Mouse (Mus musculus) yolk sac, embryonic 10.5 days (tissue): ENCODE results near the gene Tldc1.

ENCODE experiments used
- DNase-seq: peaks from one replicate; pipeline ENCODE4 v3.0.0-alpha.2; 2017; ENCODE audit warnings: low spot score

The Tldc1 gene

GRCm38 (mm10) chr8:119722348-119722747, 55.9 kb downstream of the Tldc1 start:
- no peak for DNase-seq

GRCm38 (mm10) chr8:119719011-119719501, 59.2 kb downstream of the Tldc1 start:
- DNase-seq, result no peak

DNA sequence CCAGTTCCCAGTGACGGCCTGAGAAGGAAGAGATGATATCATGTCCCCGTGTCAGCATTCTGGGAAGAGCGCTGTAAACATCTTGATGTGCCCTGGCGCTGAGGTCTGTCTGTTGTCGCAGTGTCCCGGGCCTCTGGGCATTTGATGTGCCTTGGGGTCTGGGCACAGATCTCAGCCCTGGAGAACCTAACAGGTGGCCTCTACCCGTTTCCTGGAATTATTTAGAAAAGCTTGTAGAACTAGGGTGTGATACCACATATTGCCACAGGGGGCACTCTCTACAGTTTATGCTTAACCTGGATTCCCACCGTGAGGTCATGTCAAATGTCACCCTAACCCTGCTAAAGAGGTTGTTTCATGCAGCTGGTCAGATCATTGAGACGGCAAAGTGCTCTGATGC, 60.5 kb downstream of the Tldc1 start:
- no peak for DNase-seq

DNA sequence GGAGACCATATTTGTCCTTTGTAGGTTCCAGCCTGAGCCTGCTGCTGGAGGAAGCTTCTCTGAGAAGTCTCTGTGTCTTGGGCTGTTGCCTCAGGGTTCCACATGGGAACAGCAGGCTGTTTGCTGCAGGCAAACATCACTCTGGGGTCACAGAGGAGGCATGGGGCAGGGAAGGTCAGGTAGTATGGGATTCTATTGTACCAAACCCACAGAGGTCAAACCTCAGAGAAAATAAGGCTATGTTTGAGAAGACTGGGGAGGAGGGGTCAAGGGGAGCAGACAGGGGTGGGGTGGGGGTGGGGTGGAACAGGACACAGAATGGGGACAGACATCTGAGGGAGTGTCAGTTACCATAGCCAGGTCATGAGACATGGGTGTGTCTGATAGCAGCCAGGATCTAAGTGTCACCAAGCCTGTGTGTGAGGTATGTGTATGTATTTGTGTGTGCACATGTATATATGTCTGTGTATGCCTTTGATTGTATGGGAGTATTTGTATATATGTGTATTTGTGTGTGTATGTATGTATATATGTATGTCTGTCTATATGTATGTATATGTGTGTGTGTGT, 61.4 kb downstream of the Tldc1 start:
- DNase-seq, result peak; percentile 17

DNA sequence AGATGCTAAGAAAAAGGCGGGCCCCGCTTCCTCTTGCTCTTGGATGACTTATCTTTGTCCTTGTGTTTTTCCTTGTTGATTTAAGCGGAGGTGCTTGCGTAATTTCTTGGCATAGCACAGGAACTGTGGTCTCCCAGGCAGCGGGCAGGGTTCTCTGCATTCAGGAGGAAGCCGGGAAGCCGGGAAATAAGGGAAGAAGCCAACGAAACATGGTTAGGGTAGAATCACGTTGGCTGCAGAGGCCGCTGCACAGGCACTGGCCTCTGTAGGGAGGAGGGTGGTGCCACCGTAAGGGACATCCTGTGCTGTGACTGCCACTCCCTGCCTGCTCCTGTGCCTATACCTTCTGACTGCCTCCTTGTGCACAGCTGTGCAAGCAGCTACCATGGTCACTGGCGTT, 63.0 kb downstream of the Tldc1 start:
- DNase-seq, result peak; percentile 55

DNA sequence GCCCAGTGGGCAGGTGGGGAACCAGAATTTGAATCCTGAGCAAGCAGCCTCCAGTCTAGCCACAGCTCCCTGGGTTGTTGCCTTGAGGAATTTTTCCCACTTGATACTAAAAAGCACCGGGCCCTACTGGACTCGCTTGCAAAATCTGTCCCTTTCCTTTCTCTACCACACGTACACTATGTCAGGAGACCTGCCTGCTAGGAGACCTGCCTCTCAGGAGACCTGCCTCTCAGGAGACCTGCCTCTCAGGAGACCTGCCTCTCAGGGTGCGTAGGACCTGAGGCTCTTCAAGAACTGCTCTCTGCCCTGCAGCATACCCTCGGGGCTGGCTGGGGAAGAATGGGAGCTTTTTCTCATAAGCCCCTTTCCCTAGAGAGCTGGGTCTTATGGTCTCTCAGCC, 64.8 kb downstream of the Tldc1 start:
- no peak for DNase-seq

DNA sequence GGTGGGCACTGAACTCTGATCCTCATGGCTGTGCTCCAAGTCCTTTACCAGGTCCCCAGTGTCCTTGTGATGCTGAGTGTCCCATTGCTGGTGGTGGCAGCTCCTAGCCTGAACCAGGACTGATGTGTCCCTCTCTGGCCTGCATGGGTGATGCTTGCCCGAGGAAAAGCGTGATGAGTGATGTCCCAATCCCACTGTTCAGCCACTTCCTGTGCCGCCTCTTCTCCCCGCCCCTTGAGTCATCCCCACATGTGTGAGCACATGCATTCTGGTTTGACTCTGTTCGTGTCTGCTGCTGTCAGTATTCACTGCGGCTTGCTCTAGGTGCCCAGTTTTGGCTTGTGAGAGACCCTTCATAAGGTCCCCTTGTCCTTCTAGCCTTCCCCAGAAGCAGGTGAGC, 66.0 kb downstream of the Tldc1 start:
- DNase-seq, result no peak
